Mouse (Mus musculus) liver, embryonic 14.5 days (tissue): Measurements from ENCODE around the gene Itga6. TPM values are rescaled to one million over a fixed set of nuclear protein-coding genes. Genes with fewer than 3 reads are reported as not detected.
"Not testable (repeated sequence)": the region's sequence is repeated elsewhere in the genome, so short reads cannot be mapped to it uniquely, and the experiment has no call there.

ENCODE experiments used
- ATAC-seq: fragments of 200-750 bp; cut with Nextera tagmentation; 2 replicates; pipeline ENCODE4 v1.8.0; 2017; ENCODE audit warnings: moderate number of reproducible peaks, mild to moderate bottlenecking, moderate library complexity; ENCODE audit not compliant: insufficient read depth
- DNase-seq, 3 experiments: peaks; one replicate each; pipeline ENCODE4 v3.0.0-alpha.2; 2012 to 2013; ENCODE audit warnings: low read depth in 3 of 3, low spot score in 3 of 3
- H3K27ac ChIP-seq: fragments of 300-500 bp; sonication (generic); 2 replicates; pipeline ENCODE4 v1.5.1; 2014; ENCODE audit warnings: moderate library complexity, mild to moderate bottlenecking, control low read depth, inconsistent platforms
- H3K27me3 ChIP-seq: fragments of 300-500 bp; sonication (generic); 2 replicates; pipeline ENCODE4 v1.6.1; 2014; ENCODE audit warnings: mild to moderate bottlenecking, low read length, moderate library complexity; ENCODE audit not compliant: control insufficient read depth, insufficient read depth
- H3K36me3 ChIP-seq: fragments of 300-500 bp; sonication (generic); replicated peaks from 2 replicates; pipeline ENCODE4 v1.6.1; 2014; ENCODE audit warnings: low read depth; ENCODE audit not compliant: control insufficient read depth, insufficient read depth
- H3K4me1 ChIP-seq, 2 experiments: fragments of 200-500 bp in 1 of 2; fragments of 300-500 bp in 1 of 2; sonication (generic) in 1 of 2; replicated peaks; 2 replicates each; pipeline ENCODE4 v1.6.1; 2012 to 2014; ENCODE audit warnings: antibody characterized with exemption in 1 of 2, inconsistent platforms in 1 of 2, low read length in 1 of 2; ENCODE audit not compliant: control insufficient read depth in 2 of 2, insufficient read depth in 2 of 2
- H3K4me2 ChIP-seq: fragments of 300-500 bp; sonication (generic); 2 replicates; pipeline ENCODE4 v1.6.1; 2014; ENCODE audit warnings: low read depth, mild to moderate bottlenecking, control low read depth, moderate library complexity
- H3K4me3 ChIP-seq, 2 experiments: fragments of 200-500 bp in 1 of 2; fragments of 300-500 bp in 1 of 2; sonication (generic) in 1 of 2; 2 replicates each; pipeline ENCODE4 v1.5.1; 2012 to 2014; ENCODE audit warnings: low read depth in 2 of 2, low read length in 2 of 2, mild to moderate bottlenecking in 2 of 2, control low read depth in 1 of 2, inconsistent platforms in 1 of 2, moderate library complexity in 1 of 2; ENCODE audit not compliant: insufficient read depth in 1 of 2
- H3K9ac ChIP-seq: fragments of 300-500 bp; sonication (generic); replicated peaks from 2 replicates; pipeline ENCODE4 v1.6.1; 2014; ENCODE audit warnings: mild to moderate bottlenecking, control low read depth, moderate library complexity
- H3K9me3 ChIP-seq: fragments of 300-500 bp; sonication (generic); 2 replicates; pipeline ENCODE4 v1.6.1; 2016; ENCODE audit warnings: low read length, mixed read lengths; ENCODE audit not compliant: control insufficient read depth
- CTCF ChIP-seq: IDR thresholded peaks from 2 replicates; pipeline ENCODE4 v1.5.1; 2016; ENCODE audit warnings: antibody characterized with exemption, low read depth, control low read depth
- EP300 ChIP-seq: IDR thresholded peaks from 2 replicates; pipeline ENCODE4 v1.6.1; 2016; ENCODE audit warnings: antibody characterized with exemption, low read depth
- WGBS: fragments of 180-500 bp; shearing (Covaris S2); extraction: QIAGEN DNeasy Blood & Tissue Kit; methylation state at CpG from one replicate; pipeline ENCODE4 v1.1.7; 2014; ENCODE audit not compliant: insufficient replicate concordance; 5-methylcytosine and 5-hydroxymethylcytosine counted together
- polyA plus RNA-seq, 2 experiments: library from polyadenylated mRNA; depleted of rRNA in 1 of 2; stranded (reverse) in 1 of 2; unstranded in 1 of 2; fragments of >200 nt; fragmentation: Nextera tagmentation in 1 of 2; extraction: Ambion mirVana in 1 of 2; gene quantifications; 2 replicates each; pipeline versions ENCODE4 v1.2.1 to v1.2.3; 2012 to 2014

Gene Itga6
- polyA plus RNA-seq, 2 experiments: 5.5 to 6.2 TPM

- Histone ChIP-seq H3K9me3 (no peaks in the 10 kb centered on the region), H3K4me2 (no peak overlapping the region), H3K4me3 (no peak overlapping the region), H3K27ac (no peak overlapping the region), H3K9ac (no peak overlapping the region), H3K27me3 (no peaks in the 10 kb centered on the region), H3K36me3 (peaks cover 21% of the 10 kb centered on the region), H3K4me1 (no peaks in the 10 kb centered on the region)
- no peak for ATAC-seq
- TF ChIP-seq EP300 (no peak), CTCF (no peak)
- no peak for DNase-seq
- 80% methylated on average over 13 of the region's 13 CpGs for WGBS
Measured at GRCm38 (mm10) chr2:71895596-71896286, 150.3 kb downstream of the Itga6 start.

- no peaks in the 10 kb centered on the region for H3K4me1 ChIP-seq
- H3K27ac ChIP-seq: no peak overlapping the region
- DNase-seq (no peak), ATAC-seq (no peak)
- H3K4me3 ChIP-seq: no peak overlapping the region
- H3K9me3 ChIP-seq: no peaks in the 10 kb centered on the region
- H3K4me2 ChIP-seq: no peak overlapping the region
- no peak for TF ChIP-seq EP300
- TF ChIP-seq CTCF: no peak
- H3K27me3 ChIP-seq: no peaks in the 10 kb centered on the region
- peaks cover 14% of the 10 kb centered on the region for H3K36me3 ChIP-seq
- H3K9ac ChIP-seq: no peak overlapping the region
- WGBS: 84% methylated on average over 12 of the region's 12 CpGs
Measured at GRCm38 (mm10) chr2:71897420-71897819, 152.0 kb downstream of the Itga6 start.

DNA sequence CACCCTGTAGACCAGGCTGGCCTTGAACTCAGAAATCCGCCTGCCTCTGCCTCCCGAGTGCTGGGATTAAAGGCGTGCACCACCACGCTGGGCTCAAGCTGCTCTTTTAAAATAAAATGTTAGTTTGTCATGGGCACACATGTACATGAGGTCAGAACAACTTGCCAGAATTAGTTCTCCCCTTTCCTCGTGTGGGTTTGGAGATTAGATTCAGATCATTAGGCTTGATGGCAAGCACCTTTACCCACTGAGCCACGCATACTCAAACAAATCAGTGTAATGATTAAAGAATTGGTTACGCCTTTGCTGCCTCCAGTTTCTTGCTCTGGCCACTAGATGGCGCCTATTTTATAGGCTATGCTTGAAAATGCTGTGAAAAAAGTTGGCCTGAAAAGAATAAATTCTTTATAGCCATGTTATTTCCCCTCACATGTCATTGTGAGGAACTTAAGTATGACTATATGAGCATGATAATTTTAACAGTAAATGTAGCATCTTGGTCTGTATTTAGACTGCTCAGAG, 153.0 kb downstream of the Itga6 start:
- WGBS: 52% methylated on average over 8 of the region's 8 CpGs
- no peaks in the 10 kb centered on the region for H3K27me3 ChIP-seq
- ATAC-seq: no peak

DNA sequence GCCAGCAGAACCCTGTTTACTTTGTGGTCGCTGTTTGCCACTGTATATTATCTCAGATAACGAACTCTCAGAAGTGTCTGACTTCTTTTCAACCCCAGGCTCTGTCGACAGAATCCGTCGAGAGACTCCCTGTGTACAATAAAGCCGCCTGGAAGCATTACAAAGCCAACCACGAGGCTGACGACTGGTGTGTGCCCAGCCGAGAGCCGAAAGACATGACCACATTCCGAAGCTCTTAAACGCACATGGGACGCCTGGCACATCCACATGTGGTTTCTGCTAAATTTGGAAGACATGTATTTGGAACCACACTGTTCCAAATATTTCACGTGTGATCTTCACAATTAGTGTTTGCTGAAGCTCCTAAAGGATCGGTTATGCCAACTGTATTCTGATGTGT, 154.5 kb downstream of the Itga6 start:
- TF ChIP-seq CTCF (no peak), EP300 (no peak)
- H3K9ac ChIP-seq: no peak overlapping the region
- H3K36me3 ChIP-seq: peaks cover 5% of the 10 kb centered on the region; the same call in 1 of the 2 replicates
- 84% methylated on average over 15 of the region's 15 CpGs for whole genome bisulfite sequencing
- H3K27ac ChIP-seq: no peak overlapping the region
- no peaks in the 10 kb centered on the region for H3K27me3 ChIP-seq
- H3K4me3 ChIP-seq: no peak overlapping the region
- no peak overlapping the region for H3K4me2 ChIP-seq
- no peaks in the 10 kb centered on the region for H3K9me3 ChIP-seq
- ATAC-seq (no peak), DNase-seq (no peak)
- H3K4me1 ChIP-seq: no peaks in the 10 kb centered on the region

More for the DNA sequence above, 153.0 kb downstream of the Itga6 start:
- Histone ChIP-seq H3K27ac (no peak overlapping the region), H3K9me3 (no peaks in the 10 kb centered on the region), H3K9ac (no peak overlapping the region), H3K4me1 (no peaks in the 10 kb centered on the region), H3K4me3 (no peak overlapping the region), H3K36me3 (peaks cover 6% of the 10 kb centered on the region; the same call in 1 of the 2 replicates), H3K4me2 (no peak overlapping the region)
- DNase-seq: no peak
- TF ChIP-seq CTCF (peak; percentile 73), EP300 (no peak)

DNA sequence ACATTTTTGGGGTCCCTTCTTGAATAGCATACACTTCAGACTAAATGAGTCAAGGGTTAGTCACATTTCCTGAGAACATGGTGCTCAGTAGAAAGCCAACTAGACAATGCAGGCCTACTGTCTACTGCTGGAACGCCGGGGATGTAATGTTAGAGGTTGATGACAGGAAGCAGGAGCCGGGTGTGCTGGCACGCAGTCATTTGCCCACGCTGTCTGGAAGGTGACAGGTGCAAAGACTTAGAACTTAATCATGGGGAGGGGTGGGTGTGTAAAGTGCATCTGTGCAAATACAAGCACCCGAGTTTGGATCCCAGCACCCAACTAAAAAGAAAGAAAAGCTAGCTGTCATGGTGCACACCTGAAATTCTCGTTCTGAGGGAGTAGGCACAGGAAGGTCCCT, 159.7 kb downstream of the Itga6 start:
- no peak overlapping the region for H3K4me3 ChIP-seq
- WGBS: 71% methylated on average over 7 of the region's 7 CpGs
- H3K4me2 ChIP-seq: no peak overlapping the region
- H3K27ac ChIP-seq: no peak overlapping the region
- no peaks in the 10 kb centered on the region for H3K4me1 ChIP-seq
- H3K27me3 ChIP-seq: no peaks in the 10 kb centered on the region
- no peaks in the 10 kb centered on the region for H3K9me3 ChIP-seq
- ATAC-seq: no peak
- H3K9ac ChIP-seq: no peak overlapping the region
- TF ChIP-seq CTCF (no peak), EP300 (no peak)
- H3K36me3 ChIP-seq: peaks cover 5% of the 10 kb centered on the region; the same call in 1 of the 2 replicates
- DNase-seq: no peak

GRCm38 (mm10) chr2:71906356-71906755, 160.9 kb downstream of the Itga6 start:
- ATAC-seq, H3K27ac ChIP-seq, H3K36me3 ChIP-seq, DNase-seq, H3K27me3 ChIP-seq, H3K9me3 ChIP-seq, H3K4me3 ChIP-seq, H3K4me2 ChIP-seq, H3K4me1 ChIP-seq, H3K9ac ChIP-seq: not testable (repeated sequence)
- WGBS: 78% methylated on average over 8 of the region's 8 CpGs
